Mouse (Mus musculus): ENCODE results near the gene Sri.

The Sri gene

GRCm38 (mm10) chr5:8094921-8095320, 49.0 kb downstream of the Sri start:
- in situ Hi-C loops (cut with MboI; ENCODE audit: unreplicated experiment in 2 of 2) = no loop called here

GRCm38 (mm10) chr5:8095689-8096088, 49.8 kb downstream of the Sri start:
- in situ Hi-C loops (cut with MboI; ENCODE audit: unreplicated experiment in 2 of 2) = no loop called here

GRCm38 (mm10) chr5:8111691-8112090, 65.8 kb downstream of the Sri start:
- in situ Hi-C loops (cut with MboI; ENCODE audit: unreplicated experiment in 2 of 2) = no loop called here

GRCm38 (mm10) chr5:8112246-8112645, 66.4 kb downstream of the Sri start:
- in situ Hi-C loops (cut with MboI; ENCODE audit: unreplicated experiment in 2 of 2) = no loop called here

- in situ Hi-C loops (cut with MboI; ENCODE audit: unreplicated experiment in 2 of 2) = no loop called here
These were observed 70.8 kb downstream of the Sri start for GRCm38 (mm10) chr5:8116561-8117168.
